Mouse (Mus musculus) small intestine, adult 2 months (tissue): ENCODE data around the gene Cacna1b. TPM values are rescaled to one million over a fixed set of nuclear protein-coding genes. Genes with fewer than 3 reads are reported as not detected.

Source experiments
- H3K27ac ChIP-seq: fragments of 200-500 bp; 2 replicates; pipeline ENCODE4 v1.5.1; 2012; ENCODE audit warnings: low read depth, low read length, control low read depth, inconsistent platforms; ENCODE audit not compliant: insufficient read depth
- H3K27me3 ChIP-seq: fragments of 200-500 bp; 2 replicates; pipeline ENCODE4 v1.6.1; 2012; ENCODE audit warnings: mild to moderate bottlenecking, moderate library complexity, low read length, inconsistent platforms; ENCODE audit not compliant: control insufficient read depth, insufficient read depth
- H3K36me3 ChIP-seq: fragments of 200-500 bp; 2 replicates; pipeline ENCODE4 v1.6.1; 2012; ENCODE audit warnings: mild to moderate bottlenecking, low read length, control low read depth, inconsistent platforms; ENCODE audit not compliant: control insufficient read depth, insufficient read depth
- H3K4me1 ChIP-seq: fragments of 200-500 bp; 2 replicates; pipeline ENCODE4 v1.6.1; 2012; ENCODE audit warnings: low read length, inconsistent platforms, mixed read lengths; ENCODE audit not compliant: control insufficient read depth, insufficient read depth, insufficient read length
- H3K4me3 ChIP-seq: fragments of 200-500 bp; 2 replicates; pipeline ENCODE4 v1.5.1; 2012; ENCODE audit warnings: low read depth, mild to moderate bottlenecking, control low read depth, inconsistent platforms, low read length, moderate library complexity
- CTCF ChIP-seq: fragments of 200-500 bp; IDR thresholded peaks from 2 replicates; pipeline ENCODE4 v1.5.1; 2012; ENCODE audit warnings: low read depth, mild to moderate bottlenecking, control low read depth, inconsistent platforms, low read length, moderate library complexity, mixed read lengths; ENCODE audit not compliant: insufficient replicate concordance, insufficient read length; ENCODE audit errors: extremely low read depth
- POLR2A ChIP-seq: fragments of 200-500 bp; IDR thresholded peaks from 2 replicates; pipeline ENCODE4 v1.6.1; 2012; ENCODE audit warnings: low read depth, mild to moderate bottlenecking, control low read depth, inconsistent platforms, low read length, moderate library complexity
- WGBS: fragments of 180-500 bp; shearing (Covaris S2); methylation state at CpG from one replicate; pipeline ENCODE4 v1.1.7; 2018; 5-methylcytosine and 5-hydroxymethylcytosine counted together
- polyA plus RNA-seq: library from polyadenylated mRNA; depleted of rRNA; stranded (reverse); fragments of >200 nt; gene quantifications from 2 replicates; pipeline ENCODE4 v1.2.3, GENCODE M21; 2012

The Cacna1b gene
- polyA plus RNA-seq, 1 experiment, result 4.9 TPM

DNA sequence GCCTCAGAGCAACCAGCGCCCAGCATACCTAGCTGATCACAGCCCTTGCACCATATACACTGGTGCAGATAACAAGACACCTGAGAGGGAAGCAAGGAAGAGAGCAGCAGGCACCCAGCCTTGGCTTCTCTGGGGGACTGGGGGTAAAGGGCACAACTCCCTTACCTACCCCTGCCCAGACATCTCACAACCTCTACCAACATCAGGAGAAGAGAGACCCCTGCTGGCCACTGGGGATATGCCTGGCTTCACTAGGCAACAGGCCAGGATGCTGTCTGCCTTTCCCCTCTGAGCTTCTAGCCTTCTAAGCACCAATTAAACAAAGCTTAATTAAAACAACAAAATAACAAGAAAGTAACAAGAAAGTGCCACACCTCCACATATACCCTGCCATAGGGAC, 7.7 kb downstream of the Cacna1b start:
- TF ChIP-seq POLR2A, result no peak
- peak; percentile 66; the same call in 1 of the 2 replicates for TF ChIP-seq CTCF
- Histone ChIP-seq H3K27ac (no peak overlapping the region), H3K4me3 (no peak overlapping the region), H3K36me3 (no peaks in the 10 kb centered on the region), H3K4me1 (no peaks in the 10 kb centered on the region), H3K27me3 (no peaks in the 10 kb centered on the region)
- WGBS, result 96% methylated on average over 1 of the region's 1 CpGs

DNA sequence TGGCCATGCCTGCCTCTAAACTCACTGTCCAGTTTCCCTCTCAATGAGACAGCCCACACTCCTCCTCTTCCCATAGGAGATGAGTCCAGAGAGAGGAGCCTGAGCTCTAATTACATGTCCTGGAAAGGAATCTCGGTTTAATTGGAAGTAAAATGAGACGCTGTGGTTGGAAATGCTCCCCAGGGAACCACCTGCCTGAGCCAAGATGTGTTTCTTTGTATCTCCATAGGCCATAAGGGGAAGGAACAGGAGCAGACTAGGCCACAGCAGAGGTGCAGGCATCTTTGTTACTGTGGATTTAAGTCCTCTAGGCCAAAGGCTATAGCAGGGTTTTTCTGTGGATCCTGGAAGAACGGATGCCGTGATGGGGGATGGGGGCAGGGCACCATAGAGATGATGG, 10.4 kb downstream of the Cacna1b start:
- no peak overlapping the region for H3K4me3 ChIP-seq
- no peaks in the 10 kb centered on the region for H3K36me3 ChIP-seq
- 82% methylated on average over 4 of the region's 4 CpGs for WGBS
- no peaks in the 10 kb centered on the region for H3K4me1 ChIP-seq
- TF ChIP-seq CTCF (no peak), POLR2A (no peak)
- no peaks in the 10 kb centered on the region for H3K27me3 ChIP-seq
- no peak overlapping the region for H3K27ac ChIP-seq

DNA sequence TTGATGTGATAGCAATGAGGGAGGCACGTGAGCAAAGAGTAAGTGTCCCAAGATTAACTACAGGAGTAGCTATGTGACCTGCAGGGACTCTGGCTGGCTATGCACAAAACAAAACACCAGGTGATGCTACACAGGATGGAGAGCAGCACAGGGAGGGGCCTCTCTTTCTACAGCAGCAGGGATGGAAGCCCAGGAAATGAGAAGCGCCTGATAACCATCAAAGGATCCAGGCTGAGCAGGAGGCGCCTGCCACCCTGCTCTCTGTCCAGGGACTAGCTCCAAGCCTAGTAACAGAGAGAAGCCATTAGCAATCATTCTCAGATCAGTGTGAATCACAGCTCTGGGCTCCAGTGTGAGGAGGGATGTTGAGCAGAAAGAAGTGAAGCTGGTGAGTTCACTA, 12.9 kb downstream of the Cacna1b start:
- 54% methylated on average over 3 of the region's 3 CpGs for WGBS
- TF ChIP-seq CTCF, result no peak
- TF ChIP-seq POLR2A, result no peak
- Histone ChIP-seq H3K4me3 (no peak overlapping the region), H3K27me3 (no peaks in the 10 kb centered on the region), H3K36me3 (no peaks in the 10 kb centered on the region), H3K4me1 (no peaks in the 10 kb centered on the region), H3K27ac (no peak overlapping the region)

DNA sequence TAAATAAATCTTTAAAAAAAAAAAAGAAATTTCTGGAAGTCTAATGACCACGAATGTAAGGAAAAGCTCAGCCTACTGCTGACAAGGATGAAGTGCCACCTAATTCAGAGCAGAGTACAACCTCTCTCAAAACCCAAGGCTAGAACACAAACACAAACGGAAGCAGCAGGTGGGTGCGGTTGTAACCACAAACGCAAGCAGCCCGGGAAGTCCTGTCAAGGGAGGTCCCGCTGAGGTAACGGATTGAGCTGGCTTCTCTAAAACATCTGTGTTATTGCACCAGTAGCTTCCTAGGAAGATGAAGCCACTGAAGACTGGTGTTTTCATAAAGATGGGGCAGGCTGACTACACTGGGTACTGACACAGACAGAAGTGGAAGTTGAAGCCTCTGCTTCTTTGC, 15.1 kb downstream of the Cacna1b start:
- no peak overlapping the region for H3K4me3 ChIP-seq
- H3K27ac ChIP-seq, result no peak overlapping the region
- H3K4me1 ChIP-seq, result no peaks in the 10 kb centered on the region
- no peaks in the 10 kb centered on the region for H3K36me3 ChIP-seq
- 52% methylated on average over 7 of the region's 7 CpGs for WGBS
- no peak for TF ChIP-seq CTCF
- TF ChIP-seq POLR2A, result no peak
- H3K27me3 ChIP-seq, result no peaks in the 10 kb centered on the region

- 86% methylated on average over 5 of the region's 5 CpGs for WGBS
- H3K4me3 ChIP-seq, result no peak overlapping the region
- H3K27ac ChIP-seq, result no peak overlapping the region
- no peaks in the 10 kb centered on the region for H3K27me3 ChIP-seq
- no peaks in the 10 kb centered on the region for H3K36me3 ChIP-seq
- H3K4me1 ChIP-seq, result no peaks in the 10 kb centered on the region
- TF ChIP-seq POLR2A, result no peak
- no peak for TF ChIP-seq CTCF
Observed at GRCm38 (mm10) chr2:24739701-24740100, 23.3 kb downstream of the Cacna1b start.

GRCm38 (mm10) chr2:24733157-24733556, 29.8 kb downstream of the Cacna1b start:
- no peaks in the 10 kb centered on the region for H3K4me1 ChIP-seq
- no peaks in the 10 kb centered on the region for H3K36me3 ChIP-seq
- WGBS, result 32% methylated on average over 4 of the region's 4 CpGs
- H3K4me3 ChIP-seq, result no peak overlapping the region
- no peak overlapping the region for H3K27ac ChIP-seq
- no peaks in the 10 kb centered on the region for H3K27me3 ChIP-seq
- TF ChIP-seq POLR2A, result no peak
- no peak for TF ChIP-seq CTCF

- H3K4me1 ChIP-seq, result no peaks in the 10 kb centered on the region
- 80% methylated on average over 4 of the region's 4 CpGs for WGBS
Observed at GRCm38 (mm10) chr2:24725865-24726264, 37.1 kb downstream of the Cacna1b start.

DNA sequence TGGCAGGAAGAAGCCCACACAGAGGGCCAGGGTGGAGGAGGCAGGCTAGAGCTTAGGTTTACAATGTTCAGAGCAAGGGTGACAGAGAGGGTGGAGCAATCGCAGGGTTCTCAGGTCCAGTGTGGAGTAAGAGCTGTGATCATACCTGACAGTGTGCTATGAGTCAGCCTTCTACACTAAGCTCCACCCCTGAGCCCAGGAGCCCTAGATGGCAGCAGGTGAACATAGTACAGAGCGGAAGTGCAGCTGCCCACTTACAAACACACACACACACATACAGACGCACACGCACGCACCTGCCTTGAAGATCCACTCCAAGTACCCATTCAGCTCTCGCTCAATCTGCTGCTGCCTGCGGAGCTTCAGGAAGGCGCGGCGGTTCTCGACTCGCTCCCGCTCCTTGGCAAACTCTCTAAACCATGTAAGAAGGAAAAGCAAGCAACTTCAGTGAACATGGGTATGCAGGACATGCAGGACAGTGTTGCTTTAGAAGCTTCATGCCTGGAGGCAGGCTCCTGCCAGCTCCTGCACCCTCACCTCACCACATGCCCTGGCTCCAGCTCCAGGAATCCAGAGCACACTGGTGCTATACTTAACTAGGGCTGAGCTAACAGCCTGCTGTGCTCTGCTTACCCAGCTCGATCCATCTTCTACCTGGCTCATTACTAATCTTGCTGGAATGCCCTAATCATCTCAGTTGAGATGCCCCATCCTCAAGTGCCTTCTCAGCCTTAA, 43.1 kb downstream of the Cacna1b start:
- 67% methylated on average over 14 of the region's 14 CpGs for WGBS

More at GRCm38 (mm10) chr2:24725865-24726264, 37.1 kb downstream of the Cacna1b start:
- H3K36me3 ChIP-seq, result no peaks in the 10 kb centered on the region
- H3K27me3 ChIP-seq, result no peaks in the 10 kb centered on the region
- no peak for TF ChIP-seq POLR2A
- H3K4me3 ChIP-seq, result no peak overlapping the region
- no peak overlapping the region for H3K27ac ChIP-seq

More for the DNA sequence above, 43.1 kb downstream of the Cacna1b start:
- Histone ChIP-seq H3K36me3 (no peaks in the 10 kb centered on the region), H3K27ac (no peak overlapping the region), H3K27me3 (no peaks in the 10 kb centered on the region), H3K4me1 (no peaks in the 10 kb centered on the region; the same call in 1 of the 2 replicates), H3K4me3 (peak overlapping the region; percentile 36)
- TF ChIP-seq POLR2A (no peak), CTCF (no peak)
